Mouse (Mus musculus): ENCODE results near the gene Zfp458. TPM values are rescaled to one million over a fixed set of nuclear protein-coding genes. Genes with fewer than 3 reads are reported as not detected.
"Not testable (repeated sequence)": the region's sequence is repeated elsewhere in the genome, so short reads cannot be mapped to it uniquely, and the experiment has no call there.

The Zfp458 gene
- 10 to 100 TPM; 18.3 to 21.5 TPM for total RNA-seq (2021)
- long read RNA-seq: 0 reads

DNA sequence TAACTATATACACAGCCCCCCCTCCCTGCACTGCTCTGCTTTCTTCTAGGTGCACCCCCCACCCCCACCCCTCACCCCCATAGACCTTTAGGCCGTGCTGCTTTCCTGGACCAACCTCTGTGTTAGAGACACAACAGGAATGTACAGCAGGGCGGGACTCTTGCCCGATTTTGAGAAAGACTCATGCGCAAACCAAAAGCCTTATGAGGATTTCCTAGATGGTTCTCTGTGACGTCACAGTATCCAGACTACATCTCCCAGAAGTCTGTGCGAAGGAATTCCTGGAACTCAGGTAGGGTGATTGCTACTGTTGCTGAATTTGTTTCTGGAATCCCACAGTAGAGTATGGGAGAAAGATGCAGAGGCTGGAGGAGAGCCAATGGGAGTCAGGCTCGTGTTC, at the start of gene Zfp458:
Zfp458 (minus strand) TSS at position 153 of the 400 bp plus-strand sequence.
- DNase-seq (ENCODE audit: low spot score in 2 of 2): no peak

DNA sequence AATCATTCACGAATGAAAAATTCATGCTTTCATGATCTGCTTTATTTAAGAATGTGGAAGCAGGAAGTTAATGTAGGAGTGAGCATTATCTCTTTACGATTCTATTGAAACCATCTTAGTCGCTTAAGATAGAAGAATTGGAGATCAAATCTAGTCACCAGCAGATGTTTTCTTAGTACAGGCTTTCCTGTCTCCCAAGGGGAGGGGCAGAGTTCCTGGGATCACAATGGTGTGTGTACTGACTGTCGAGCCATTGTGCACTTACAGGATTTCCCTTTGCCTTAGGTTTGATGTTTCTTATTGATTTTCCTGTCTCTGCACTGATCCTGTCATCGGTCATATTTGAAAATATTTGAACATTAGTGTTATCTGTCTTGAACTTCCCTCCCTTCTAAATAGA, 28.5 kb upstream of the Zfp458 start:
- DNase-seq (ENCODE audit: low spot score in 2 of 2): peak in 1 of 2 experiments; percentile 4

DNA sequence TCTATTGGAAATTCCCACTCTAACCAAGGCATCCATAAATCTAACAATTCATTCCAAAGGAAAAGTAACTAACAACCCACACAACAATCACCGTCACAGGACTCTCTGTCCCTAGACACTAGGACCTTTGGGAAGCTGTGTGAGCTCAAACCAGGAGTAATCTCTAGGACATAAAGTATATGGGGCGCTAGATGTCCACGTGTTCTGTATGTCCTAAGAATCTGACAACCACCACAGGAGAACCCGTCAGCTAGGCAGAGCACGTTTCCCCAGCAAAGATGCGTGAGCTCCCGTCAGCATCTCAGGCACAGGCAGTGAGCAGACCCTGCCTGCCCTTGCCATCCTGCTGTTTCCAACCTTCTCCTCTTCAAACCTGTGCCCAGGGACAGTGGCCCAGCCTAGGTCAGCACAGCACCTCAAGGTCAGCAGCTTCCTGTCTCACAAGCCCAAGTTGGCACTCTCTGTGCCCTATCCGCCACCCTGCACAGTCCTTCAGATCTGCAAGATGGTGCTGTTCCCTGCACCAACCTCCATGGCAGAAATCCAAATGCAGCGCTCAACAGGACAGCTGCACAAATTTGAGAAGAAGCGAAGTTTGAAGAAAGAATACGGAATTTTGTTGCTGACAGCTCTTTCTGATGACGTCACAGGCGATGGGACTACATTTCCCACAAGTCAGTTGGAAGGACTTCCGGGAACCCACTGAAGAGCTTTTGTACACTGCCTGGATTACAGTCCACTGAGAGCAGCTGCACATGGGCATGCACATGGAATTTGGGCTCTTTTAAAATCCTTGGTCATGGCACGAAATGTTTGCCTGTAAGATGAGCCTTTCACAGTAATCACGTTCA, 27.8 kb upstream of the Zfp458 start, which contains the start of gene Zfp457:
Zfp457 (minus strand) TSS at position 664 of the 851 bp plus-strand sequence.
- DNase-seq (ENCODE audit: low spot score in 2 of 2): peak; percentile 86 to 87

DNA sequence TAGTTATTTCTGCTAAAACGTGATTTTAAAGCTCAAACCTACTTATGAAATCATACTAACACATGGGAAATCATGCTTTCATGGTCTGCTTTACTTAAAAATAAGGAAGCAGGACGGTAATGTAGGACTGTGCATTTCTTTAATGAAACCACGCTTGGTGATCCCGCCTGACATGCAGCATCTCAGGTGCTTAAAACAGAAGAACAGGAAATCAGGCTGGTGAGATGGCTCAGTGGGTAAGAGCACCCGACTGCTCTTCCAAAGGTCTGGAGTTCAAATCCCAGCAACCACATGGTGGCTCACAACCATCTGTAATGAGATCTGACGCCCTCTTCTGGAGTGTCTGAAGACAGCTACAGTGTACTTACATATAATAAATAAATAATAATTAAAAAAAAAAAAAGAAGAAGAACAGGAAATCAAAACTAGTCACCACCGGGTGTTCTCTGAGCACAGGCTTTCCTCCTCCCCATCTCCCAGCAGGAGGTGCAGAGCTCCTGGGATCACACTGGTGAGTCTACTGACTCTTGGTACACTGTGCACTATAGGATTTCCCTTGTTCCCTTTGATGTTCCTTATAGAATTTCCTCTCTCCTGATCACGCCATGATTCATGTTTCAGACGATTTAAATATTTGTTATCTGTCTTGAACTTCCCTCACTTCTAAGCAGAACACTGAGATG, 8.7 kb downstream of the Zfp458 start:
- DNase-seq (ENCODE audit: low spot score in 2 of 2): not testable (repeated sequence)

- DNase-seq (ENCODE audit: low spot score in 2 of 2): peak; percentile 66 to 69
Observed at GRCm38 (mm10) chr13:67268568-67269369, 9.5 kb downstream of the Zfp458 start.

GRCm38 (mm10) chr13:67214015-67214607, 64.2 kb downstream of the Zfp458 start:
- no peak for DNase-seq (ENCODE audit: low spot score in 2 of 2)

Other genes starting within 250 kb of the Zfp458 start
- gene Zfp712, start 217.3 kb downstream of the Zfp458 start, total RNA-seq (2021): 1 to 10 TPM; 5.1 to 5.9 TPM
- gene Zfp708, start 180.5 kb downstream of the Zfp458 start, total RNA-seq (2021): 1 to 10 TPM; 2.9 to 4.1 TPM
- gene Gm28557, start 169.9 kb downstream of the Zfp458 start, total RNA-seq (2021): 1 to 10 TPM; 1.6 to 1.7 TPM
- under 1 TPM; 0.25 to 0.30 TPM for gene Rslcan18, start 162.2 kb downstream of the Zfp458 start, total RNA-seq (2021)
- gene Zfp759, start 156.8 kb downstream of the Zfp458 start, total RNA-seq (2021): 10 to 100 TPM in 1 of 2 experiments, 1 to 10 TPM in 1; 7.5 to 10.2 TPM
- 1 to 10 TPM; 5.6 to 7.1 TPM for gene Rsl1, start 105.3 kb downstream of the Zfp458 start, total RNA-seq (2021)
- 1 to 10 TPM; 2.6 to 2.8 TPM for gene Zfp455, start 84.0 kb downstream of the Zfp458 start, total RNA-seq (2021)
- 1 to 10 TPM; 5.3 TPM for gene Zfp457, start 28.0 kb upstream of the Zfp458 start, total RNA-seq (2021)
- gene Zfp595, start 54.1 kb upstream of the Zfp458 start, total RNA-seq (2021): 1 to 10 TPM; 2.6 to 3.2 TPM
- gene Gm28044, start 82.1 kb upstream of the Zfp458 start, total RNA-seq (2021): 1 to 10 TPM; 1.1 to 1.2 TPM
- under 1 TPM; 0.66 to 0.91 TPM for gene Zfp953, start 82.1 kb upstream of the Zfp458 start, total RNA-seq (2021)
- gene Gm28041, start 97.3 kb upstream of the Zfp458 start, total RNA-seq (2021): not detected
- under 1 TPM; 0.75 to 0.78 TPM for gene Zfp456, start 97.3 kb upstream of the Zfp458 start, total RNA-seq (2021)
- gene Zfp429, start 121.4 kb upstream of the Zfp458 start, total RNA-seq (2021): 1 to 10 TPM; 2.4 to 3.2 TPM
- 1 to 10 TPM; 2.0 to 2.3 TPM for gene Zfp459, start 143.0 kb upstream of the Zfp458 start, total RNA-seq (2021)
- 10 to 100 TPM; 10.8 to 11.2 TPM for gene Zfp874a, start 173.2 kb upstream of the Zfp458 start, total RNA-seq (2021)
- gene Zfp874b, start 205.8 kb upstream of the Zfp458 start, total RNA-seq (2021): 10 to 100 TPM; 13.7 to 15.7 TPM
- 1 to 10 TPM; 5.8 to 8.0 TPM for gene Zfp58, start 222.1 kb upstream of the Zfp458 start, total RNA-seq (2021)
- gene Gm26965, start 247.7 kb upstream of the Zfp458 start, total RNA-seq (2021): under 1 TPM in 1 of 2 experiments, not detected in 1; 0.87 TPM
- 10 to 100 TPM; 21.8 to 24.5 TPM for gene Zfp87, start 247.7 kb upstream of the Zfp458 start, total RNA-seq (2021)